Mouse (Mus musculus) heart, embryonic 13.5 days (tissue): ENCODE data around the gene Inf2. TPM values are rescaled to one million over a fixed set of nuclear protein-coding genes. Genes with fewer than 3 reads are reported as not detected.
A peak's percentile ranks its signal among the peaks of the same experiment; 100 is the strongest.

Experiments
- ATAC-seq: fragments of 200-750 bp; cut with Nextera tagmentation; 2 replicates; pipeline ENCODE4 v1.8.0; 2017; ENCODE audit warnings: moderate TSS enrichment; ENCODE audit not compliant: insufficient number of reproducible peaks, low FRiP score, low TSS enrichment; ENCODE audit errors: extremely low read depth
- H3K27ac ChIP-seq: fragments of 300-500 bp; sonication (generic); replicated peaks from 2 replicates; pipeline ENCODE4 v1.5.1; 2015; ENCODE audit warnings: moderate library complexity, mild to moderate bottlenecking, inconsistent platforms
- H3K27me3 ChIP-seq: fragments of 300-500 bp; sonication (generic); replicated peaks from 2 replicates; pipeline ENCODE4 v1.6.1; 2015; ENCODE audit warnings: mild to moderate bottlenecking, inconsistent platforms
- H3K36me3 ChIP-seq: fragments of 300-500 bp; sonication (generic); 2 replicates; pipeline ENCODE4 v1.6.1; 2015; ENCODE audit warnings: mild to moderate bottlenecking, inconsistent platforms
- H3K4me1 ChIP-seq: fragments of 300-500 bp; sonication (generic); 2 replicates; pipeline ENCODE4 v1.6.1; 2015; ENCODE audit warnings: inconsistent platforms
- H3K4me2 ChIP-seq: fragments of 300-500 bp; sonication (generic); 2 replicates; pipeline ENCODE4 v1.6.1; 2015; ENCODE audit warnings: inconsistent platforms, mild to moderate bottlenecking, moderate library complexity
- H3K4me3 ChIP-seq: fragments of 300-500 bp; sonication (generic); 2 replicates; pipeline ENCODE4 v1.5.1; 2015; ENCODE audit warnings: moderate library complexity, mild to moderate bottlenecking, inconsistent platforms
- H3K9ac ChIP-seq: fragments of 300-500 bp; sonication (generic); 2 replicates; pipeline ENCODE4 v1.6.1; 2015; ENCODE audit warnings: inconsistent platforms, mild to moderate bottlenecking, moderate library complexity
- H3K9me3 ChIP-seq: fragments of 300-500 bp; sonication (generic); 2 replicates; pipeline ENCODE4 v1.6.1; 2016; ENCODE audit warnings: inconsistent platforms
- WGBS: fragments of 180-500 bp; shearing (Covaris S2); methylation state at CpG from one replicate; pipeline ENCODE4 v1.1.7; 2015; ENCODE audit warnings: mixed read lengths; 5-methylcytosine and 5-hydroxymethylcytosine counted together
- microRNA-seq: library from miRNA; unstranded; fragments of <30 nt; microRNA quantifications from one replicate; pipeline ENCODE4, GENCODE M21; 2016
- polyA plus RNA-seq: library from polyadenylated mRNA; unstranded; fragments of >200 nt; fragmentation: Nextera tagmentation; extraction: Ambion mirVana; gene quantifications from 2 replicates; pipeline ENCODE4 v1.2.1, GENCODE M21; 2015

Inf2 gene
- polyA plus RNA-seq, 1 experiment from 2014 or later: 3.2 TPM

DNA sequence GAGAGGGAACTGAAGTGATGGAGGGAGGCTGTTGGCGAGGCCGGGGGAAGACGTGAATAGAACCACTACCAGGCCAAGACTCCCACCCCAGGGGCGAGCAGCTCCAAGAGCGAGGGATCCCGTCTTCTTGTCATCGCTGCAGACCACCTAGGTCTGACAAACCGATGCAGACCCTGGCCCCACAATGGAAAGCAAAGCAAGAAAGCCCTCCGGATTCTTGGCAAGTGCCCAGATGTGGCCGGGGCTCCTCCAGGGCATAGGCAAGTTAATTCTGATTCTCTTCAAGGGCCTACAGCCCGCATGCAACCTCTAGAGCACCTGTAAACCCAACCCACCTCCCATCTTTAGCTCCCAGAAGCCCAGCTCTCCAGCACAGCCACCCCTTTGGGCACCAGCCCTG, 74.7 kb downstream of the Inf2 start:
- Histone ChIP-seq H3K27ac (peak overlapping the region; percentile 99), H3K4me2 (no peak overlapping the region), H3K4me1 (peaks cover 99% of the 10 kb centered on the region), H3K9me3 (no peaks in the 10 kb centered on the region), H3K36me3 (peaks cover 95% of the 10 kb centered on the region), H3K27me3 (no peaks in the 10 kb centered on the region), H3K4me3 (no peak overlapping the region), H3K9ac (peak overlapping the region; percentile 60)
- WGBS: 82% methylated on average over 11 of the region's 11 CpGs
- no peak for ATAC-seq

GRCm38 (mm10) chr12:112663716-112664115, 75.1 kb downstream of the Inf2 start:
- no peak for ATAC-seq
- Histone ChIP-seq H3K9ac (peak overlapping the region; percentile 60), H3K4me1 (peaks cover 100% of the 10 kb centered on the region), H3K4me2 (peak overlapping the region; percentile 32; the same call in 1 of the 2 replicates), H3K27ac (peak overlapping the region; percentile 99), H3K27me3 (no peaks in the 10 kb centered on the region), H3K9me3 (no peaks in the 10 kb centered on the region), H3K4me3 (no peak overlapping the region), H3K36me3 (peaks cover 95% of the 10 kb centered on the region)
- WGBS: 86% methylated on average over 12 of the region's 12 CpGs

DNA sequence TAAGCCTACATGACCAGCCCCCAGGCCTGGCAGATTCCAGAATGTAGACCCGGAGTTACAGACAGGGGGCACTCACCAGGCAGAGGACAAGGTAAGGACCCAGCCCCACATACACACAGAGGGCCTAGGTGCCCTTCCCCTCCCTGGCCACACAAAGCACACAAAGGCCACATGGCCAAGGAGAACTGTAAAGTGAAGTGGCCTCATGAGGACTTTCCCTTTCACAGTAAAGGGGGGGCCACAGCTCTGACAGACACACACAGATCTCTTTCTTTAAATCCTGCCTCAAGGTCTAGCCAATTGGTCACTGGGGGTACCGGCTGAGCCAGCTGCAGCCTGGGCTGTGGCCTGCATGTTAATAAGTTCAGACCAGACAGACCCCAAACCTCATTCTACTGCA, 75.5 kb downstream of the Inf2 start:
- no peak for ATAC-seq
- H3K27me3 ChIP-seq: no peaks in the 10 kb centered on the region
- H3K36me3 ChIP-seq: peaks cover 95% of the 10 kb centered on the region
- peaks cover 100% of the 10 kb centered on the region for H3K4me1 ChIP-seq
- WGBS: 58% methylated on average over 2 of the region's 2 CpGs
- peak overlapping the region; percentile 99 for H3K27ac ChIP-seq
- H3K9ac ChIP-seq: peak overlapping the region; percentile 60
- no peak overlapping the region for H3K4me3 ChIP-seq
- no peaks in the 10 kb centered on the region for H3K9me3 ChIP-seq
- H3K4me2 ChIP-seq: peak overlapping the region; percentile 32

DNA sequence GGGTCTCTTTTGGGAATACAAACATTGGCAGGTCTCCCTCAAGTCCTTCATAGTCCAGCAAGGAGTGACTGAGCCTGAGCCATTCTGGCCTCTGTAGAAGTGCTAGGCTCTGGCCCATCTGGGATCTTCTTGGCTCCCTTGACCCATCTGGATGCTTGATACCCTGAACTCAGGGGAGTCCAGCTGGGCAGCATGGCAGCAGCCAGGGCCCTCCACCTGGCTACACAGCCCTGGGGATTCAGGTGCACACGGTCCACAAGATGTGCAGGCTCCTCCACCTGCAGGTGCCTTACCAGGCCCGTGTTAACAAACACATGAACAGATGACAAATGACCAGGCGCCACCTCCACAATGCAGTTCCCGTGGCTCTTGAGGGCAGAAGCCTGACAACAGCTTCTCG, 76.1 kb downstream of the Inf2 start:
- Histone ChIP-seq H3K27me3 (no peaks in the 10 kb centered on the region), H3K9ac (peak overlapping the region; percentile 60), H3K4me2 (peak overlapping the region; percentile 45; the same call in 1 of the 2 replicates), H3K27ac (peak overlapping the region; percentile 84), H3K4me3 (no peak overlapping the region), H3K9me3 (no peaks in the 10 kb centered on the region), H3K36me3 (peaks cover 95% of the 10 kb centered on the region), H3K4me1 (peaks cover 100% of the 10 kb centered on the region)
- no peak for ATAC-seq
- WGBS: 62% methylated on average over 5 of the region's 5 CpGs

Small RNA genes lying within 50 kb of the gene (microRNA-seq; reads per million reads assigned to microRNA genes)
- not detected for gene Mir6939

Other genes with a start within 250 kb of the Inf2 start
- gene A530016L24Rik, start 99.3 kb upstream of the Inf2 start, polyA plus RNA-seq: 6.0 and 6.2 TPM in 2 replicates
- 0.62 and 0.70 TPM in 2 replicates for gene Tmem179, start 72.0 kb upstream of the Inf2 start, polyA plus RNA-seq
- 69.3 and 83.9 TPM in 2 replicates for gene Adssl1, start 31.3 kb downstream of the Inf2 start, polyA plus RNA-seq
- 129 and 149 TPM in 2 replicates for gene Siva1, start 55.9 kb downstream of the Inf2 start, polyA plus RNA-seq
- gene Akt1, start 86.1 kb downstream of the Inf2 start, polyA plus RNA-seq: 59.2 and 66.6 TPM in 2 replicates
- 5.8 and 6.2 TPM in 2 replicates for gene Zbtb42, start 90.0 kb downstream of the Inf2 start, polyA plus RNA-seq
- gene Cep170b, start 131.7 kb downstream of the Inf2 start, polyA plus RNA-seq: 4.0 and 4.3 TPM in 2 replicates
- gene Pld4, start 171.9 kb downstream of the Inf2 start, polyA plus RNA-seq: 5.5 and 7.0 TPM in 2 replicates
- 1.1 and 1.2 TPM in 2 replicates for gene Ahnak2, start 213.9 kb downstream of the Inf2 start, polyA plus RNA-seq
- gene Clba1, start 220.2 kb downstream of the Inf2 start, polyA plus RNA-seq: 7.6 and 8.0 TPM in 2 replicates
- gene Cdca4, start 240.6 kb downstream of the Inf2 start, polyA plus RNA-seq: 49.1 and 49.3 TPM in 2 replicates